Mouse (Mus musculus) ES-Bruce4 (cell line): ENCODE measurements around the gene Amotl2. TPM values are rescaled to one million over a fixed set of nuclear protein-coding genes. Genes with fewer than 3 reads are reported as not detected.
A peak's percentile ranks its signal among the peaks of the same experiment; 100 is the strongest.

Source experiments
- H3K27ac ChIP-seq: 2 replicates; pipeline ENCODE4 v1.5.1; 2012; ENCODE audit warnings: low read length, inconsistent platforms; ENCODE audit not compliant: insufficient read depth
- H3K27me3 ChIP-seq: 2 replicates; pipeline ENCODE4 v1.6.1; 2012; ENCODE audit warnings: mild to moderate bottlenecking, low read length, inconsistent platforms; ENCODE audit not compliant: control insufficient read depth, poor library complexity, insufficient read depth, severe bottlenecking
- H3K36me3 ChIP-seq: 2 replicates; pipeline ENCODE4 v1.6.1; 2012; ENCODE audit warnings: inconsistent platforms, mild to moderate bottlenecking, low read length, moderate library complexity; ENCODE audit not compliant: control insufficient read depth, poor library complexity, insufficient read depth, severe bottlenecking
- H3K4me1 ChIP-seq: one replicate; pipeline ENCODE4 v1.8.1; 2011; ENCODE audit warnings: low read length; ENCODE audit not compliant: control insufficient read depth, insufficient read depth
- H3K4me3 ChIP-seq: 2 replicates; pipeline ENCODE4 v1.5.1; 2011; ENCODE audit warnings: low read depth, mild to moderate bottlenecking, low read length
- H3K9ac ChIP-seq: 2 replicates; pipeline ENCODE4 v1.6.1; 2012; ENCODE audit warnings: low read depth, mild to moderate bottlenecking, inconsistent platforms; ENCODE audit not compliant: poor library complexity, severe bottlenecking
- H3K9me3 ChIP-seq: replicated peaks from 2 replicates; pipeline ENCODE4 v1.6.1; 2012; ENCODE audit warnings: mild to moderate bottlenecking, low read length, inconsistent platforms; ENCODE audit not compliant: control insufficient read depth, poor library complexity, insufficient read depth, severe bottlenecking
- CTCF ChIP-seq: IDR thresholded peaks from one replicate; pipeline ENCODE4 v1.8.1; 2011; ENCODE audit warnings: low read depth, low read length
- EP300 ChIP-seq: IDR thresholded peaks from 2 replicates; pipeline ENCODE4 v1.6.1; 2011; ENCODE audit warnings: low read depth, low read length; ENCODE audit not compliant: insufficient read depth
- POLR2A ChIP-seq: IDR thresholded peaks from one replicate; pipeline ENCODE4 v1.8.1; 2011; ENCODE audit warnings: low read length; ENCODE audit not compliant: insufficient read depth
- polyA plus RNA-seq: library from polyadenylated mRNA; stranded (reverse); fragments of >200 nt; gene quantifications from 2 replicates; pipeline ENCODE4 v1.2.4, GENCODE M21; 2011; ENCODE audit warnings: low read depth; ENCODE audit not compliant: missing spikeins, insufficient read depth, insufficient read length

Amotl2 gene
- polyA plus RNA-seq, 1 experiment: 227 TPM

GRCm38 (mm10) chr9:102687943-102688342 is 28.5 kb upstream of the Amotl2 start:
- Histone ChIP-seq H3K36me3 (no peaks in the 10 kb centered on the region), H3K9ac (no peak overlapping the region), H3K9me3 (no peaks in the 10 kb centered on the region), H3K4me1 (peaks cover 5% of the 10 kb centered on the region), H3K27ac (no peak overlapping the region), H3K4me3 (no peak overlapping the region), H3K27me3 (no peaks in the 10 kb centered on the region)
- TF ChIP-seq CTCF: no peak
- no peak for TF ChIP-seq EP300
- TF ChIP-seq POLR2A: no peak

DNA sequence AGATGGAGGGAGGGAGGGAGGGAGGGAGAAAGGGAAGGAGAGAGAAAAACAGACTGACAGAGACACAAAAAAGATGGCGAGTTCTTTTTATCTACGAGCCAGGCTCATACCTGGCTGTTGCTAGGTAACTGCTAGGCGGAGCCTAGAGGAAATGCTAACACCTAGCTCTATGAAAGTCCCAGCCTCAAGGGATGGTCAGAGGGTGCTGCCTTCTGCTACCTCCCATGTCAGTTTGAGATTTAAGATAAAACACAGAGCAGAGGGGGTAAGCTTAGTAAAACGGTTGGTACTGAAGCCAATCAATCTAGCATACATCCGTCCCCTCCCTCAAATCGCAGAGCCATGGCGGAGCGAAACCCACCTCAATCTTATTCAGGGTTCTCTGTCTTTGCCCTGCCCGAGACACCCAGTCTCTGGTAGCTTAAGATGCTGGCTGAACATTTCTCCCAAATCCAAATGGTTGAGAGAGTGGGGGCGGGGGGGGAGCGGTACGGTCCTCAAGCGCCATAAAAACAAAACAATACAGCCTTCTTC is 27.0 kb upstream of the Amotl2 start:
- H3K9me3 ChIP-seq: no peaks in the 10 kb centered on the region
- H3K9ac ChIP-seq: peak overlapping the region; percentile 30; the same call in 1 of the 2 replicates
- H3K27ac ChIP-seq: peak overlapping the region; percentile 41
- H3K4me3 ChIP-seq: peak overlapping the region; percentile 47
- no peaks in the 10 kb centered on the region for H3K27me3 ChIP-seq
- H3K4me1 ChIP-seq: peaks cover 7% of the 10 kb centered on the region
- H3K36me3 ChIP-seq: no peaks in the 10 kb centered on the region
- TF ChIP-seq CTCF (no peak), POLR2A (peak; percentile 23), EP300 (no peak)

GRCm38 (mm10) chr9:102689940-102690642 is 26.4 kb upstream of the Amotl2 start:
- H3K4me3 ChIP-seq: peak overlapping the region; percentile 47
- H3K9ac ChIP-seq: peak overlapping the region; percentile 30; the same call in 1 of the 2 replicates
- H3K36me3 ChIP-seq: no peaks in the 10 kb centered on the region
- H3K27me3 ChIP-seq: no peaks in the 10 kb centered on the region
- peak overlapping the region; percentile 85 for H3K27ac ChIP-seq
- H3K4me1 ChIP-seq: peaks cover 7% of the 10 kb centered on the region
- no peak for TF ChIP-seq POLR2A
- TF ChIP-seq CTCF: no peak
- peak; percentile 77 for TF ChIP-seq EP300
- no peaks in the 10 kb centered on the region for H3K9me3 ChIP-seq

GRCm38 (mm10) chr9:102690891-102691290 is 25.6 kb upstream of the Amotl2 start:
- H3K27me3 ChIP-seq: no peaks in the 10 kb centered on the region
- no peak overlapping the region; the same call in 1 of the 2 replicates for H3K9ac ChIP-seq
- H3K36me3 ChIP-seq: no peaks in the 10 kb centered on the region
- H3K9me3 ChIP-seq: no peaks in the 10 kb centered on the region
- peak overlapping the region; percentile 88 for H3K27ac ChIP-seq
- H3K4me3 ChIP-seq: peak overlapping the region; percentile 32
- TF ChIP-seq EP300: no peak
- TF ChIP-seq POLR2A: no peak
- TF ChIP-seq CTCF: no peak
- H3K4me1 ChIP-seq: peaks cover 7% of the 10 kb centered on the region

DNA sequence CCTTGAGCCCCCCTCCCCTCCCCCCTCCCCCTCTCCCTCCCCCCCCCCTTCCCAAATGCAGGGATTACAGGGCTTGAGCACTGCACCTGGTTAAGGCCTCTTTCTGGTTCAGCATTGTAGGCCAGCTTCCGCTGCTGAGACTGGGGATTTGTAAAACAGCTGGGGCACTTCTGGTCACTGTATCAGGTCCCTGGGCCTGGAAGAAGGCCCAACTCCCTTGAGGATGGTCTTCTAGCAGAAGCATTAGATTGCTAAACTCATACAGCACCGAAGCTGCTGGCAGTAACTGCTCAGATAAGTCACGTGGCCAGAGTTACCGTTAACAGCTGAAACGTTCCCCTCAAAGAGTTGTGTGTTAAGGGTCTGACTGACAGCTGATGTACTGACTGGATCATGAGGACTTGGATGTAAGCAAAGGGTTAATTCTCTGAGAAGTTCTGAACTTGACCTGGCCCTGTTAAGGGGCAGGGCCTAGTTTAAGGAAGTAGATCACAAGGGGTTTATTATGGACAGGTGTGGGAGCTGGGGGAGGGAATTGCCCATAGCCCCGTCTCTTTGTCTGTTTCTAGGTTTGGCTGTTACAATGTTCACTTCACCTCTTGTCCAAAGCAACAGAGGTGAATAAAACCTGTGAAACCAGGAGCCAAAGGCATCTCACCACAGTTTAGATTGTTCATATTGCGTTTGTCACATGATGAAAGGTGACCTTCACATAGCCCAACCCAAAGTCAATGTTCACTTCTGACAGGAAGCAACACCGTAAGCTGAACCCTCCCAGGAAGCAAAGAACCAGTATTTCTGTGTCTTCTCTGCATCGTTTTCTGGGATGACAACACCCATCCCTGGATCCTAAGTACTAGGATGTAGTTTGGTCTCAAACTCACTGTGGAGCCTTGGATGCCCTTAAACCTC is 23.7 kb upstream of the Amotl2 start:
- Histone ChIP-seq H3K9ac (peak overlapping the region; percentile 47), H3K9me3 (no peaks in the 10 kb centered on the region), H3K36me3 (no peaks in the 10 kb centered on the region), H3K4me3 (peak overlapping the region; percentile 14; the same call in 1 of the 2 replicates), H3K27ac (peak overlapping the region; percentile 68), H3K4me1 (peaks cover 7% of the 10 kb centered on the region), H3K27me3 (no peaks in the 10 kb centered on the region)
- no peak for TF ChIP-seq CTCF
- no peak for TF ChIP-seq POLR2A
- no peak for TF ChIP-seq EP300

DNA sequence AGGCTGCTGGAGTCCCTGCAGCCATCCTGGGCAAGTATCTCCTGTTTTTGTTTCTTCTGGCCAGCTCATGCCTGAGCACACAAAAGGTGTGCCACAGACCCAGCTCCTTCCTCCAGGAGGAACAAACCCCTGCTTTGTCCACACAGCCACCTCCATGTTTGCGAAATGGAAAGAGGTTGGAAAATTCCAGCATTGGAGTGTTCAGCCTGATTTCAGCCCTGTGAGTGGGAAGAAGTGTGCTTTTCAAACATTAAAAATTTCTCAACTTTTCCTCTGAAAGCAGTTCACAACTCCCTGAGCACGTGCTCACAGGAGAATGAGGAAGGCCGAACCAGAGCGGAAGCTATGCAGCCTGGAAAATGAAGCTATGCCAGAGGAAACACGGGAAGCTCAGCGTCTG is 15.4 kb upstream of the Amotl2 start:
- Histone ChIP-seq H3K9me3 (peaks cover 5% of the 10 kb centered on the region), H3K36me3 (no peaks in the 10 kb centered on the region), H3K27ac (no peak overlapping the region), H3K4me1 (no peaks in the 10 kb centered on the region), H3K4me3 (no peak overlapping the region), H3K27me3 (no peaks in the 10 kb centered on the region), H3K9ac (no peak overlapping the region)
- TF ChIP-seq CTCF (no peak), POLR2A (no peak), EP300 (no peak)
